Mouse (Mus musculus) embryonic facial prominence, embryonic 10.5 days (tissue): ENCODE data around the gene Dcbld2. TPM values are rescaled to one million over a fixed set of nuclear protein-coding genes. Genes with fewer than 3 reads are reported as not detected.
A peak's percentile ranks its signal among the peaks of the same experiment; 100 is the strongest.

Source experiments
- DNase-seq: peaks from one replicate; pipeline ENCODE4 v3.0.0-alpha.2; 2017; ENCODE audit warnings: low spot score
- H3K27ac ChIP-seq: fragments of 300-500 bp; sonication (generic); replicated peaks from 2 replicates; pipeline ENCODE4 v1.5.1; 2016; ENCODE audit warnings: mild to moderate bottlenecking
- H3K27me3 ChIP-seq: fragments of 300-500 bp; sonication (generic); replicated peaks from 2 replicates; pipeline ENCODE4 v1.6.1; 2016; ENCODE audit warnings: low read depth, mild to moderate bottlenecking; ENCODE audit not compliant: poor library complexity, severe bottlenecking
- H3K36me3 ChIP-seq: fragments of 300-500 bp; sonication (generic); replicated peaks from 2 replicates; pipeline ENCODE4 v1.6.1; 2016; ENCODE audit warnings: mild to moderate bottlenecking, moderate library complexity
- H3K4me1 ChIP-seq: fragments of 300-500 bp; sonication (generic); 2 replicates; pipeline ENCODE4 v1.6.1; 2016
- H3K4me3 ChIP-seq: fragments of 300-500 bp; sonication (generic); 2 replicates; pipeline ENCODE4 v1.5.1; 2016; ENCODE audit warnings: mild to moderate bottlenecking, moderate library complexity
- H3K9me3 ChIP-seq: fragments of 300-500 bp; sonication (generic); 2 replicates; pipeline ENCODE4 v1.6.1; 2016; ENCODE audit warnings: mild to moderate bottlenecking
- WGBS: fragments of 180-500 bp; shearing (Covaris S2); methylation state at CpG from one replicate; pipeline ENCODE4 v1.1.7; 2016; 5-methylcytosine and 5-hydroxymethylcytosine counted together
- polyA plus RNA-seq: library from polyadenylated mRNA; unstranded; fragments of >200 nt; fragmentation: Nextera tagmentation; extraction: Ambion mirVana; gene quantifications from 2 replicates; pipeline ENCODE4 v1.2.1, GENCODE M21; 2016

Gene Dcbld2
- polyA plus RNA-seq, 1 experiment from 2014 or later, result 6.6 TPM

GRCm38 (mm10) chr16:58501760-58502301 is 93.6 kb downstream of the Dcbld2 start:
- H3K4me3 ChIP-seq, result no peak overlapping the region

GRCm38 (mm10) chr16:58502566-58502965 is 94.3 kb downstream of the Dcbld2 start:
- Histone ChIP-seq H3K36me3 (no peaks in the 10 kb centered on the region), H3K4me1 (peaks cover 13% of the 10 kb centered on the region), H3K4me3 (no peak overlapping the region), H3K27me3 (no peaks in the 10 kb centered on the region), H3K9me3 (no peaks in the 10 kb centered on the region), H3K27ac (no peak overlapping the region)
- WGBS, result 79% methylated on average over 6 of the region's 6 CpGs
- DNase-seq, result no peak

More at GRCm38 (mm10) chr16:58501760-58502301, 93.6 kb downstream of the Dcbld2 start:
- Histone ChIP-seq H3K4me1 (peaks cover 13% of the 10 kb centered on the region), H3K27me3 (no peaks in the 10 kb centered on the region), H3K36me3 (no peaks in the 10 kb centered on the region), H3K27ac (peak overlapping the region; percentile 35; the same call in 1 of the 2 replicates), H3K9me3 (no peaks in the 10 kb centered on the region)
- 44% methylated on average over 6 of the region's 6 CpGs for WGBS
- no peak for DNase-seq

GRCm38 (mm10) chr16:58504945-58505344 is 96.7 kb downstream of the Dcbld2 start:
- Histone ChIP-seq H3K4me1 (peaks cover 14% of the 10 kb centered on the region), H3K36me3 (no peaks in the 10 kb centered on the region), H3K4me3 (no peak overlapping the region), H3K9me3 (no peaks in the 10 kb centered on the region), H3K27ac (no peak overlapping the region), H3K27me3 (no peaks in the 10 kb centered on the region)
- DNase-seq, result no peak

GRCm38 (mm10) chr16:58512181-58512761 is 104.0 kb downstream of the Dcbld2 start:
- no peak overlapping the region for H3K4me3 ChIP-seq
- DNase-seq, result peak; percentile 54
- H3K27ac ChIP-seq, result peak overlapping the region; percentile 65
- H3K4me1 ChIP-seq, result peaks cover 44% of the 10 kb centered on the region
- no peaks in the 10 kb centered on the region for H3K9me3 ChIP-seq
- H3K36me3 ChIP-seq, result no peaks in the 10 kb centered on the region
- 45% methylated on average over 9 of the region's 9 CpGs for WGBS
- no peaks in the 10 kb centered on the region for H3K27me3 ChIP-seq

GRCm38 (mm10) chr16:58512887-58513286 is 104.6 kb downstream of the Dcbld2 start:
- H3K36me3 ChIP-seq, result no peaks in the 10 kb centered on the region
- H3K27ac ChIP-seq, result peak overlapping the region; percentile 63
- no peaks in the 10 kb centered on the region for H3K27me3 ChIP-seq
- no peaks in the 10 kb centered on the region for H3K9me3 ChIP-seq
- H3K4me1 ChIP-seq, result peaks cover 42% of the 10 kb centered on the region
- peak; percentile 35 for DNase-seq
- H3K4me3 ChIP-seq, result no peak overlapping the region
- WGBS, result 19% methylated on average over 3 of the region's 3 CpGs

GRCm38 (mm10) chr16:58513755-58514154 is 105.5 kb downstream of the Dcbld2 start:
- H3K36me3 ChIP-seq, result no peaks in the 10 kb centered on the region
- no peaks in the 10 kb centered on the region for H3K27me3 ChIP-seq
- WGBS, result 25% methylated on average over 6 of the region's 6 CpGs
- peaks cover 41% of the 10 kb centered on the region for H3K4me1 ChIP-seq
- peak overlapping the region; percentile 48 for H3K27ac ChIP-seq
- no peaks in the 10 kb centered on the region for H3K9me3 ChIP-seq
- no peak overlapping the region for H3K4me3 ChIP-seq
- no peak for DNase-seq

GRCm38 (mm10) chr16:58514565-58514964 is 106.3 kb downstream of the Dcbld2 start:
- no peaks in the 10 kb centered on the region for H3K36me3 ChIP-seq

GRCm38 (mm10) chr16:58516161-58516560 is 107.9 kb downstream of the Dcbld2 start:
- Histone ChIP-seq H3K4me3 (no peak overlapping the region), H3K27me3 (no peaks in the 10 kb centered on the region), H3K4me1 (peaks cover 39% of the 10 kb centered on the region), H3K36me3 (no peaks in the 10 kb centered on the region), H3K27ac (no peak overlapping the region), H3K9me3 (no peaks in the 10 kb centered on the region)
- no peak for DNase-seq
- 83% methylated on average over 2 of the region's 2 CpGs for WGBS

More at GRCm38 (mm10) chr16:58514565-58514964, 106.3 kb downstream of the Dcbld2 start:
- DNase-seq, result no peak
- 87% methylated on average over 9 of the region's 9 CpGs for WGBS
- Histone ChIP-seq H3K4me3 (no peak overlapping the region), H3K27me3 (no peaks in the 10 kb centered on the region), H3K4me1 (peaks cover 41% of the 10 kb centered on the region), H3K27ac (no peak overlapping the region), H3K9me3 (no peaks in the 10 kb centered on the region)

GRCm38 (mm10) chr16:58516960-58517798 is 108.9 kb downstream of the Dcbld2 start:
- no peak for DNase-seq
- H3K9me3 ChIP-seq, result no peaks in the 10 kb centered on the region
- no peaks in the 10 kb centered on the region for H3K36me3 ChIP-seq
- H3K4me1 ChIP-seq, result peaks cover 34% of the 10 kb centered on the region
- no peak overlapping the region for H3K4me3 ChIP-seq
- WGBS, result 92% methylated on average over 7 of the region's 7 CpGs
- H3K27ac ChIP-seq, result no peak overlapping the region
- peaks cover 10% of the 10 kb centered on the region; the same call in 1 of the 2 replicates for H3K27me3 ChIP-seq

Other genes with a start within 250 kb of the Dcbld2 start
- 10.3 and 11.9 TPM in 2 replicates for gene St3gal6, start 115.8 kb downstream of the Dcbld2 start, polyA plus RNA-seq
- not detected in 2 replicates for gene Gm813, start 208.5 kb downstream of the Dcbld2 start, polyA plus RNA-seq
- not detected in 2 replicates for gene E330017A01Rik, start 230.3 kb downstream of the Dcbld2 start, polyA plus RNA-seq